Mouse (Mus musculus): ENCODE measurements at regions not wholly inside any gene's neighbourhood (a gene's known extent, or its start where the extent isn't known, plus 50 kb on each side); places are given as distances from the start of the nearest gene placed in this dataset.

- 41% methylated on average over 3 of the region's 3 CpGs for WGBS
- no peak overlapping the region for H3K4me2 ChIP-seq (ENCODE audit: low read length)
- H3K9ac ChIP-seq (ENCODE audit: low read depth, low read length): no peak overlapping the region
- H3K36me3 ChIP-seq (ENCODE audit: insufficient read depth, low read length): no peaks in the 10 kb centered on the region
- H3K27me3 ChIP-seq (ENCODE audit: insufficient read depth, low read length): no peaks in the 10 kb centered on the region
- DNase-seq (ENCODE audit: low spot score) (no peak), ATAC-seq (replicated peaks; ENCODE audit: low FRiP score, low read depth) (no peak)
- H3K27ac ChIP-seq: no peak overlapping the region
- TF ChIP-seq CTCF (IDR thresholded peaks at IDR 0.05; ENCODE audit: low read depth): no peak
- no peak overlapping the region for H3K4me3 ChIP-seq (replicated peaks; ENCODE audit: low read depth, low read length)
- no peaks in the 10 kb centered on the region for H3K9me3 ChIP-seq (replicated peaks; ENCODE audit: low read length)
- H3K4me1 ChIP-seq (replicated peaks; ENCODE audit: insufficient read depth, low read length): no peaks in the 10 kb centered on the region
These were observed 464.6 kb upstream of the Arrdc3 start for GRCm38 (mm10) chr13:80418480-80419183.

GRCm38 (mm10) chr13:80420341-80420740 is 462.8 kb upstream of the Arrdc3 start:
- DNase-seq (ENCODE audit: low spot score): no peak
- no peak for TF ChIP-seq CTCF (IDR thresholded peaks at IDR 0.05; ENCODE audit: low read depth)
- ATAC-seq (replicated peaks; ENCODE audit: low FRiP score, low read depth): no peak
- Histone ChIP-seq H3K9ac (ENCODE audit: low read depth, low read length) (no peak overlapping the region), H3K27ac (no peak overlapping the region), H3K4me1 (replicated peaks; ENCODE audit: insufficient read depth, low read length) (no peaks in the 10 kb centered on the region), H3K4me3 (replicated peaks; ENCODE audit: low read depth, low read length) (no peak overlapping the region), H3K27me3 (ENCODE audit: insufficient read depth, low read length) (no peaks in the 10 kb centered on the region), H3K36me3 (ENCODE audit: insufficient read depth, low read length) (no peaks in the 10 kb centered on the region), H3K9me3 (replicated peaks; ENCODE audit: low read length) (no peaks in the 10 kb centered on the region), H3K4me2 (ENCODE audit: low read length) (no peak overlapping the region)
- WGBS: 84% methylated on average over 2 of the region's 2 CpGs
